Mouse (Mus musculus): ENCODE results near the gene Pex16.

DNA sequence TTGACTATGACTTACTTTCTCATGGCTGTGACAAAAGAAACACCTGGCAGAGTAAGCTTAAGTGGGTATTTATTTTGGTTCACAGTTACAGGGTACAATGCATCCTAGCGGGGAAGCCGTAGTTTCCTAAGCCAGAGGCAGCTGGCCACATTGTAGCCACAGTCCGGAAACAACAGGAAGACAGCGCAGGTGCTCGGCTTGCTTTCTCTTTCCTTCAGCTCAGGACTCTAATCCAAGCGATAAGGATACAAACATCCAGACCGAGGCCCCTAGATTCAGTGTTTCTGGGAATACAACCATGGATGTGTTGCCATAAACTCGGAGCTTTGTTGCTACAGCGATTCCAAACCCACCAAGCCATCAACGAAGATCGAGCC lies 1.1 kb upstream of the Pex16 start:
- TF ChIP-seq CTCF (IDR thresholded peaks at IDR 0.05; ENCODE audit: extremely low read depth, insufficient read depth, insufficient read length, insufficient replicate concordance), result no peak
- TF ChIP-seq POLR2A (IDR thresholded peaks at IDR 0.05; ENCODE audit: low read depth, low read length), result no peak

Measured in spleen, adult 2 months (tissue).